Mouse (Mus musculus) liver, postnatal 0 days (tissue): Measurements from ENCODE around the gene Aars.

ENCODE experiments used
- CTCF ChIP-seq: sonication (generic); IDR thresholded peaks from 2 replicates; pipeline ENCODE4 v1.5.1; 2016; ENCODE audit warnings: antibody characterized with exemption, low read depth
- EP300 ChIP-seq: IDR thresholded peaks from 2 replicates; pipeline ENCODE4 v1.6.1; 2016; ENCODE audit warnings: antibody characterized with exemption, low read depth, mild to moderate bottlenecking

- TF ChIP-seq CTCF (no peak), EP300 (no peak)
These were observed 43.0 kb downstream of the Aars start for GRCm38 (mm10) chr8:111075926-111076325.
